Mouse (Mus musculus): ENCODE data around the gene Fbn1. TPM values are rescaled to one million over a fixed set of nuclear protein-coding genes. Genes with fewer than 3 reads are reported as not detected.

The Fbn1 gene
- polyA plus RNA-seq, 1 experiment from 2014 or later, result 7.8 TPM

- DNase-seq (ENCODE audit: low spot score), result no peak
- ATAC-seq (ENCODE audit: insufficient number of reproducible peaks, low FRiP score, low TSS enrichment, low read depth), result no peak
- no peaks in the 10 kb centered on the region for H3K4me1 ChIP-seq (ENCODE audit: control insufficient read depth, insufficient read depth, low read length)
- no peak overlapping the region for H3K27ac ChIP-seq (replicated peaks; ENCODE audit: low read depth, low read length)
- no peak overlapping the region for H3K9ac ChIP-seq (ENCODE audit: low read length)
- no peak overlapping the region for H3K4me3 ChIP-seq (ENCODE audit: low read depth, low read length)
- no peaks in the 10 kb centered on the region for H3K9me3 ChIP-seq (ENCODE audit: control insufficient read depth, low read length)
- no peak overlapping the region for H3K4me2 ChIP-seq (ENCODE audit: low read depth, severe bottlenecking)
- WGBS, result 78% methylated on average over 5 of the region's 5 CpGs
- no peaks in the 10 kb centered on the region for H3K36me3 ChIP-seq (ENCODE audit: control insufficient read depth, insufficient read depth, low read length)
- H3K27me3 ChIP-seq (ENCODE audit: control insufficient read depth, insufficient read depth, low read length), result no peaks in the 10 kb centered on the region
These were observed 27.7 kb downstream of the Fbn1 start for GRCm38 (mm10) chr2:125480057-125480456.

GRCm38 (mm10) chr2:125478705-125479104 is 29.1 kb downstream of the Fbn1 start:
- WGBS, result 50% methylated on average over 4 of the region's 4 CpGs
- no peaks in the 10 kb centered on the region for H3K4me1 ChIP-seq (ENCODE audit: control insufficient read depth, insufficient read depth, low read length)
- ATAC-seq (ENCODE audit: insufficient number of reproducible peaks, low FRiP score, low TSS enrichment, low read depth), result no peak
- H3K4me3 ChIP-seq (ENCODE audit: low read depth, low read length), result no peak overlapping the region
- no peaks in the 10 kb centered on the region for H3K36me3 ChIP-seq (ENCODE audit: control insufficient read depth, insufficient read depth, low read length)
- no peaks in the 10 kb centered on the region for H3K9me3 ChIP-seq (ENCODE audit: control insufficient read depth, low read length)
- no peaks in the 10 kb centered on the region for H3K27me3 ChIP-seq (ENCODE audit: control insufficient read depth, insufficient read depth, low read length)
- no peak overlapping the region for H3K27ac ChIP-seq (replicated peaks; ENCODE audit: low read depth, low read length)
- no peak overlapping the region for H3K9ac ChIP-seq (ENCODE audit: low read length)
- H3K4me2 ChIP-seq (ENCODE audit: low read depth, severe bottlenecking), result no peak overlapping the region
- no peak for DNase-seq (ENCODE audit: low spot score)

GRCm38 (mm10) chr2:125477367-125477766 is 30.4 kb downstream of the Fbn1 start:
- no peak for ATAC-seq (ENCODE audit: insufficient number of reproducible peaks, low FRiP score, low TSS enrichment, low read depth)
- WGBS, result 76% methylated on average over 3 of the region's 3 CpGs
- H3K27me3 ChIP-seq (ENCODE audit: control insufficient read depth, insufficient read depth, low read length), result no peaks in the 10 kb centered on the region
- H3K9me3 ChIP-seq (ENCODE audit: control insufficient read depth, low read length), result no peaks in the 10 kb centered on the region
- no peak overlapping the region for H3K9ac ChIP-seq (ENCODE audit: low read length)
- no peak overlapping the region for H3K4me2 ChIP-seq (ENCODE audit: low read depth, severe bottlenecking)
- H3K4me1 ChIP-seq (ENCODE audit: control insufficient read depth, insufficient read depth, low read length), result no peaks in the 10 kb centered on the region
- H3K27ac ChIP-seq (replicated peaks; ENCODE audit: low read depth, low read length), result no peak overlapping the region
- H3K36me3 ChIP-seq (ENCODE audit: control insufficient read depth, insufficient read depth, low read length), result no peaks in the 10 kb centered on the region
- DNase-seq (ENCODE audit: low spot score), result no peak
- no peak overlapping the region for H3K4me3 ChIP-seq (ENCODE audit: low read depth, low read length)

GRCm38 (mm10) chr2:125476231-125476630 is 31.6 kb downstream of the Fbn1 start:
- Histone ChIP-seq H3K4me2 (ENCODE audit: low read depth, severe bottlenecking) (no peak overlapping the region), H3K27me3 (ENCODE audit: control insufficient read depth, insufficient read depth, low read length) (no peaks in the 10 kb centered on the region), H3K4me3 (ENCODE audit: low read depth, low read length) (no peak overlapping the region), H3K27ac (replicated peaks; ENCODE audit: low read depth, low read length) (no peak overlapping the region), H3K36me3 (ENCODE audit: control insufficient read depth, insufficient read depth, low read length) (no peaks in the 10 kb centered on the region), H3K4me1 (ENCODE audit: control insufficient read depth, insufficient read depth, low read length) (no peaks in the 10 kb centered on the region), H3K9me3 (ENCODE audit: control insufficient read depth, low read length) (no peaks in the 10 kb centered on the region), H3K9ac (ENCODE audit: low read length) (no peak overlapping the region)
- ATAC-seq (ENCODE audit: insufficient number of reproducible peaks, low FRiP score, low TSS enrichment, low read depth) (no peak), DNase-seq (ENCODE audit: low spot score) (no peak)
- WGBS, result 90% methylated on average over 3 of the region's 3 CpGs

- H3K27me3 ChIP-seq (ENCODE audit: control insufficient read depth, insufficient read depth, low read length), result no peaks in the 10 kb centered on the region
- no peaks in the 10 kb centered on the region for H3K9me3 ChIP-seq (ENCODE audit: control insufficient read depth, low read length)
- ATAC-seq (ENCODE audit: insufficient number of reproducible peaks, low FRiP score, low TSS enrichment, low read depth) (no peak), DNase-seq (ENCODE audit: low spot score) (no peak)
- no peak overlapping the region for H3K4me2 ChIP-seq (ENCODE audit: low read depth, severe bottlenecking)
- H3K4me1 ChIP-seq (ENCODE audit: control insufficient read depth, insufficient read depth, low read length), result peaks cover 5% of the 10 kb centered on the region; the same call in 1 of the 2 replicates
- no peaks in the 10 kb centered on the region for H3K36me3 ChIP-seq (ENCODE audit: control insufficient read depth, insufficient read depth, low read length)
- no peak overlapping the region for H3K4me3 ChIP-seq (ENCODE audit: low read depth, low read length)
- no peak overlapping the region for H3K27ac ChIP-seq (replicated peaks; ENCODE audit: low read depth, low read length)
- H3K9ac ChIP-seq (ENCODE audit: low read length), result no peak overlapping the region
- WGBS, result 87% methylated on average over 5 of the region's 5 CpGs
These were observed 33.1 kb downstream of the Fbn1 start for GRCm38 (mm10) chr2:125474690-125475089.

- Histone ChIP-seq H3K27me3 (ENCODE audit: control insufficient read depth, insufficient read depth, low read length) (no peaks in the 10 kb centered on the region), H3K36me3 (ENCODE audit: control insufficient read depth, insufficient read depth, low read length) (no peaks in the 10 kb centered on the region), H3K9ac (ENCODE audit: low read length) (no peak overlapping the region), H3K27ac (replicated peaks; ENCODE audit: low read depth, low read length) (no peak overlapping the region), H3K4me2 (ENCODE audit: low read depth, severe bottlenecking) (no peak overlapping the region), H3K9me3 (ENCODE audit: control insufficient read depth, low read length) (no peaks in the 10 kb centered on the region), H3K4me1 (ENCODE audit: control insufficient read depth, insufficient read depth, low read length) (peaks cover 5% of the 10 kb centered on the region; the same call in 1 of the 2 replicates), H3K4me3 (ENCODE audit: low read depth, low read length) (no peak overlapping the region)
- ATAC-seq (ENCODE audit: insufficient number of reproducible peaks, low FRiP score, low TSS enrichment, low read depth) (no peak), DNase-seq (ENCODE audit: low spot score) (no peak)
- 86% methylated on average over 2 of the region's 2 CpGs for WGBS
These were observed 34.6 kb downstream of the Fbn1 start for GRCm38 (mm10) chr2:125473228-125473627.

GRCm38 (mm10) chr2:125471721-125472120 is 36.1 kb downstream of the Fbn1 start:
- Histone ChIP-seq H3K27me3 (ENCODE audit: control insufficient read depth, insufficient read depth, low read length) (no peaks in the 10 kb centered on the region), H3K9ac (ENCODE audit: low read length) (no peak overlapping the region), H3K27ac (replicated peaks; ENCODE audit: low read depth, low read length) (no peak overlapping the region), H3K36me3 (ENCODE audit: control insufficient read depth, insufficient read depth, low read length) (no peaks in the 10 kb centered on the region; the same call in 1 of the 2 replicates), H3K4me1 (ENCODE audit: control insufficient read depth, insufficient read depth, low read length) (peaks cover 5% of the 10 kb centered on the region; the same call in 1 of the 2 replicates), H3K4me3 (ENCODE audit: low read depth, low read length) (no peak overlapping the region), H3K9me3 (ENCODE audit: control insufficient read depth, low read length) (no peaks in the 10 kb centered on the region), H3K4me2 (ENCODE audit: low read depth, severe bottlenecking) (no peak overlapping the region)
- ATAC-seq (ENCODE audit: insufficient number of reproducible peaks, low FRiP score, low TSS enrichment, low read depth) (no peak), DNase-seq (ENCODE audit: low spot score) (no peak)
- 88% methylated on average over 4 of the region's 4 CpGs for WGBS

- no peaks in the 10 kb centered on the region; the same call in 1 of the 2 replicates for H3K36me3 ChIP-seq (ENCODE audit: control insufficient read depth, insufficient read depth, low read length)
- ATAC-seq (ENCODE audit: insufficient number of reproducible peaks, low FRiP score, low TSS enrichment, low read depth) (no peak), DNase-seq (ENCODE audit: low spot score) (peak; percentile 27)
- H3K4me1 ChIP-seq (ENCODE audit: control insufficient read depth, insufficient read depth, low read length), result peaks cover 5% of the 10 kb centered on the region; the same call in 1 of the 2 replicates
- H3K4me2 ChIP-seq (ENCODE audit: low read depth, severe bottlenecking), result no peak overlapping the region
- no peaks in the 10 kb centered on the region for H3K9me3 ChIP-seq (ENCODE audit: control insufficient read depth, low read length)
- H3K27me3 ChIP-seq (ENCODE audit: control insufficient read depth, insufficient read depth, low read length), result no peaks in the 10 kb centered on the region
- no peak overlapping the region for H3K27ac ChIP-seq (replicated peaks; ENCODE audit: low read depth, low read length)
- 64% methylated on average over 8 of the region's 8 CpGs for WGBS
- H3K4me3 ChIP-seq (ENCODE audit: low read depth, low read length), result no peak overlapping the region
- H3K9ac ChIP-seq (ENCODE audit: low read length), result no peak overlapping the region
These were observed 37.1 kb downstream of the Fbn1 start for GRCm38 (mm10) chr2:125470553-125471295.
